Mouse (Mus musculus): ENCODE results near the gene Prmt1. TPM values are rescaled to one million over a fixed set of nuclear protein-coding genes. Genes with fewer than 3 reads are reported as not detected.

Prmt1 gene
- polyA plus RNA-seq, 2 experiments: 166 to 607 TPM

- no peak overlapping the region for H3K4me3 ChIP-seq (replicated peaks; ENCODE audit: low read length)
- H3K36me3 ChIP-seq (ENCODE audit: control insufficient read depth, insufficient read depth, low read length): peaks cover 8% of the 10 kb centered on the region; the same call in 1 of the 2 replicates
- no peak overlapping the region for H3K9ac ChIP-seq (ENCODE audit: low read depth, low read length, severe bottlenecking)
- H3K4me2 ChIP-seq (replicated peaks; ENCODE audit: low read depth, low read length, severe bottlenecking): no peak overlapping the region
- ATAC-seq (ENCODE audit: low FRiP score, low read depth) (no peak), DNase-seq (ENCODE audit: low spot score) (no peak)
- peaks cover 4% of the 10 kb centered on the region for H3K4me1 ChIP-seq (ENCODE audit: control insufficient read depth, insufficient read depth, low read length)
- 55% methylated on average over 5 of the region's 5 CpGs for WGBS
- H3K27me3 ChIP-seq (ENCODE audit: control insufficient read depth, insufficient read depth, low read length): peaks cover 12% of the 10 kb centered on the region; the same call in 1 of the 2 replicates
- no peak overlapping the region for H3K27ac ChIP-seq (replicated peaks; ENCODE audit: low read depth, low read length)
- TF ChIP-seq POLR2A (IDR thresholded peaks at IDR 0.05; ENCODE audit: borderline replicate concordance, extremely low read depth, insufficient read depth, insufficient read length): no peak
- no peaks in the 10 kb centered on the region for H3K9me3 ChIP-seq (ENCODE audit: control insufficient read depth, low read length)
Observed at GRCm38 (mm10) chr7:44955628-44956027, 30.7 kb downstream of the Prmt1 start.

- H3K9ac ChIP-seq (ENCODE audit: low read depth, low read length, severe bottlenecking): no peak overlapping the region
- no peaks in the 10 kb centered on the region for H3K9me3 ChIP-seq (ENCODE audit: control insufficient read depth, low read length)
- peaks cover 4% of the 10 kb centered on the region for H3K4me1 ChIP-seq (ENCODE audit: control insufficient read depth, insufficient read depth, low read length)
- no peak for ATAC-seq (ENCODE audit: low FRiP score, low read depth)
- 83% methylated on average over 12 of the region's 12 CpGs for WGBS
- peaks cover 4% of the 10 kb centered on the region; the same call in 1 of the 2 replicates for H3K36me3 ChIP-seq (ENCODE audit: control insufficient read depth, insufficient read depth, low read length)
- H3K27me3 ChIP-seq (ENCODE audit: control insufficient read depth, insufficient read depth, low read length): peaks cover 17% of the 10 kb centered on the region; the same call in 1 of the 2 replicates
- no peak overlapping the region for H3K4me2 ChIP-seq (replicated peaks; ENCODE audit: low read depth, low read length, severe bottlenecking)
- DNase-seq (ENCODE audit: low spot score): no peak
- TF ChIP-seq POLR2A (IDR thresholded peaks at IDR 0.05; ENCODE audit: borderline replicate concordance, extremely low read depth, insufficient read depth, insufficient read length): no peak
- no peak overlapping the region for H3K27ac ChIP-seq (replicated peaks; ENCODE audit: low read depth, low read length)
- H3K4me3 ChIP-seq (replicated peaks; ENCODE audit: low read length): no peak overlapping the region
Observed at GRCm38 (mm10) chr7:44954091-44954885, 32.1 kb downstream of the Prmt1 start.

GRCm38 (mm10) chr7:44953561-44953960 lies 32.8 kb downstream of the Prmt1 start:
- H3K27me3 ChIP-seq (ENCODE audit: control insufficient read depth, insufficient read depth, low read length): peaks cover 17% of the 10 kb centered on the region; the same call in 1 of the 2 replicates
- no peak for TF ChIP-seq POLR2A (IDR thresholded peaks at IDR 0.05; ENCODE audit: borderline replicate concordance, extremely low read depth, insufficient read depth, insufficient read length)
- H3K9me3 ChIP-seq (ENCODE audit: control insufficient read depth, low read length): no peaks in the 10 kb centered on the region
- no peak for ATAC-seq (ENCODE audit: low FRiP score, low read depth)
- H3K27ac ChIP-seq (replicated peaks; ENCODE audit: low read depth, low read length): no peak overlapping the region
- no peak overlapping the region for H3K4me2 ChIP-seq (replicated peaks; ENCODE audit: low read depth, low read length, severe bottlenecking)
- no peak for DNase-seq (ENCODE audit: low spot score)
- H3K4me3 ChIP-seq (replicated peaks; ENCODE audit: low read length): no peak overlapping the region
- H3K36me3 ChIP-seq (ENCODE audit: control insufficient read depth, insufficient read depth, low read length): no peaks in the 10 kb centered on the region
- peaks cover 4% of the 10 kb centered on the region for H3K4me1 ChIP-seq (ENCODE audit: control insufficient read depth, insufficient read depth, low read length)
- WGBS: 64% methylated on average over 14 of the region's 14 CpGs
- no peak overlapping the region for H3K9ac ChIP-seq (ENCODE audit: low read depth, low read length, severe bottlenecking)

- DNase-seq (ENCODE audit: low spot score) (peak; percentile 96), ATAC-seq (ENCODE audit: low FRiP score, low read depth) (peak; percentile 93)
- WGBS: 6% methylated on average over 24 of the region's 24 CpGs
- peak overlapping the region; percentile 90 for H3K4me2 ChIP-seq (replicated peaks; ENCODE audit: low read depth, low read length, severe bottlenecking)
- no peaks in the 10 kb centered on the region for H3K36me3 ChIP-seq (ENCODE audit: control insufficient read depth, insufficient read depth, low read length)
- no peaks in the 10 kb centered on the region for H3K9me3 ChIP-seq (ENCODE audit: control insufficient read depth, low read length)
- peak; percentile 42; the same call in 1 of the 2 replicates for TF ChIP-seq POLR2A (IDR thresholded peaks at IDR 0.05; ENCODE audit: borderline replicate concordance, extremely low read depth, insufficient read depth, insufficient read length)
- H3K9ac ChIP-seq (ENCODE audit: low read depth, low read length, severe bottlenecking): peak overlapping the region; percentile 55
- peak overlapping the region; percentile 51 for H3K4me3 ChIP-seq (replicated peaks; ENCODE audit: low read length)
- H3K4me1 ChIP-seq (ENCODE audit: control insufficient read depth, insufficient read depth, low read length): peaks cover 4% of the 10 kb centered on the region
- no peak overlapping the region for H3K27ac ChIP-seq (replicated peaks; ENCODE audit: low read depth, low read length)
- H3K27me3 ChIP-seq (ENCODE audit: control insufficient read depth, insufficient read depth, low read length): peaks cover 17% of the 10 kb centered on the region; the same call in 1 of the 2 replicates
Observed at GRCm38 (mm10) chr7:44952611-44953306, 33.6 kb downstream of the Prmt1 start.

GRCm38 (mm10) chr7:44951960-44952359 lies 34.4 kb downstream of the Prmt1 start:
- Histone ChIP-seq H3K27ac (replicated peaks; ENCODE audit: low read depth, low read length) (no peak overlapping the region), H3K9me3 (ENCODE audit: control insufficient read depth, low read length) (no peaks in the 10 kb centered on the region), H3K4me1 (ENCODE audit: control insufficient read depth, insufficient read depth, low read length) (peaks cover 4% of the 10 kb centered on the region), H3K27me3 (ENCODE audit: control insufficient read depth, insufficient read depth, low read length) (peaks cover 17% of the 10 kb centered on the region; the same call in 1 of the 2 replicates), H3K9ac (ENCODE audit: low read depth, low read length, severe bottlenecking) (peak overlapping the region; percentile 55), H3K4me3 (replicated peaks; ENCODE audit: low read length) (peak overlapping the region; percentile 51), H3K36me3 (ENCODE audit: control insufficient read depth, insufficient read depth, low read length) (no peaks in the 10 kb centered on the region), H3K4me2 (replicated peaks; ENCODE audit: low read depth, low read length, severe bottlenecking) (peak overlapping the region; percentile 90)
- WGBS: 6% methylated on average over 10 of the region's 10 CpGs
- no peak for TF ChIP-seq POLR2A (IDR thresholded peaks at IDR 0.05; ENCODE audit: borderline replicate concordance, extremely low read depth, insufficient read depth, insufficient read length)
- 0 out of 2 replicates have a peak, but pooled peaks have one; percentile 36 for ATAC-seq (ENCODE audit: low FRiP score, low read depth)
- peak; percentile 66 for DNase-seq (ENCODE audit: low spot score)
